In the genomic region with DNA sequence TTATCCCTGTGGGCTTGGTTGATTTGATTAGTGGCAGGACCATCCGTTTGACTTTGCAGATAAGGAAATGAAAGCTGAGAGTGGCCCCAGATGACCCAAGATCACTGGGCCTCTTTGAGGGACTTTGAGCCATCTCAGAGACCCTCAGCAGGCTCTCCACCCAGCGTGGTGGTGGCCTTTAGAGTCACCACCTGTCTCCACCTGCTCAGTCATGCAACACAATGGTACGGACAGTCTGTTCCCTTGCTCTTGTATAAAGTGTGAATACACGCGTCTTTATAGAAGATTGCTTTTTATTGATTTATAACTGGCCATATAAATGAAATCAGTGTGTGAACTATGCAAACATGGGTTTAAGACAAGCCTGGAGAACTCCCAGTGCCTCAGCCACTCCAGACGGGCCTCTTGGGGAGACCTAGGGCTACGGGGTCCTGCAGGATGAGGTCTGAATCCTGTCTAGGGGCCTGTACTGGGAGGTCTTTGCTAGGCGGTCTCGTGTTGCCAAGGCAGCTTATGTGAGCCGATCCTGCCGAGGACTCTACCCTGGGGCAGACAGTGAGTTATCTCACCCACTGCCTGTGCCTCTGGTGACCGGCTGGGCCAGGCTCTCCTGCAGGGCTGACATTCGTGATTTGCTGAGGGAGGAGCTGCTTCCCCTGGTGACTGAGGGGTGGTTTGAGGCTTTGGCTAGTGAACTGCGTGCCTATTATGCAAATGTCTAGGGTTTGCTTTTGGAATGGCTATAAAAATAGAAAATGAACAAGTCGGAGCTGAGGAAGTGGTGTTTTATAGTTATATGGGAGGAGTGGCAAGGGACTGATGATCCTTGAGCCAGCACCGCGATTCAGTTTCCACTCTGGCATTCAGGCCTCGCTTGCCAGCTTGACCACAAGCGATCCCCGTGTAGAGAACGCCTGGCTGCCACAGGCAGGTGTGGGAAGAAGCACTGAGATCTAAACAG, we compare ENCODE assay signal across 7 mouse cellular contexts.
DNase-seq lines count a peak whose midpoint lies in the region; ATAC-seq and TF ChIP-seq lines count a peak whose summit lies in the region.

No protein-coding gene starts in this region.

- H3K9ac ChIP-seq in CH12.LX (ENCODE audit: insufficient read depth, low read depth), result no peak overlapping the region
- peak overlapping the region; percentile 49; the same call in 1 of the 2 replicates for H3K9ac ChIP-seq in heart, embryonic 11.5 days (ENCODE audit: low read depth, low read length)
- no peak overlapping the region for H3K9ac ChIP-seq in liver, postnatal 0 days (replicated peaks)

- peaks cover 32 to 58% of the 10 kb centered on the region in 2 experiments for H3K4me1 ChIP-seq in CH12.LX (ENCODE audit: control insufficient read depth in 1 of 2, insufficient read depth in 2 of 2)
- peaks cover 15% of the 10 kb centered on the region for H3K4me1 ChIP-seq in heart, embryonic 11.5 days (ENCODE audit: control insufficient read depth, insufficient read depth, low read length)
- peaks cover 3% of the 10 kb centered on the region; the same call in 1 of the 2 replicates for H3K4me1 ChIP-seq in liver, postnatal 0 days (ENCODE audit: insufficient read depth)

- H3K36me3 ChIP-seq in CH12.LX (replicated peaks in 1 of 2; ENCODE audit: control insufficient read depth in 1 of 2, insufficient read depth in 1 of 2, low read length in 1 of 2), result no peaks in the 10 kb centered on the region
- H3K36me3 ChIP-seq in heart, embryonic 11.5 days (ENCODE audit: control insufficient read depth, insufficient read depth, low read length), result no peaks in the 10 kb centered on the region
- H3K36me3 ChIP-seq in liver, postnatal 0 days (replicated peaks; ENCODE audit: insufficient read depth, low read length), result no peaks in the 10 kb centered on the region

- in situ Hi-C loops in CH12.LX (cut with MboI; ENCODE audit: low pct_ligation_motif_present, low pct_unique_long_range_greater_than_20kb, low sequenced_read_pairs), result loop anchor here (5.0 kb wide), 1 partner anchor 179 kb away; the partner anchor contains the start of gene Fam43a

- no peaks in the 10 kb centered on the region for H3K79me2 ChIP-seq in CH12.LX (replicated peaks; ENCODE audit: control insufficient read depth, extremely low read depth, insufficient read depth, poor library complexity, severe bottlenecking)

- no peak overlapping the region for H3K4me2 ChIP-seq in CH12.LX (ENCODE audit: insufficient read depth, low read depth, poor library complexity, severe bottlenecking)
- no peak overlapping the region for H3K4me2 ChIP-seq in heart, embryonic 11.5 days
- no peak overlapping the region; the same call in 1 of the 2 replicates for H3K4me2 ChIP-seq in liver, postnatal 0 days (ENCODE audit: low read depth, low read length)

- TF ChIP-seq RAD21 in CH12.LX (IDR thresholded peaks at IDR 0.05; ENCODE audit: low read depth, low read length), result no peak; the same call in none of the 2 replicates

- no peak for TF ChIP-seq CTCF in CH12.LX (conservative IDR thresholded peaks at IDR 0.05 in 1 of 2, IDR thresholded peaks at IDR 0.05 in 1 of 2; ENCODE audit: low read depth in 2 of 2, low read length in 2 of 2)
- no peak for TF ChIP-seq CTCF in liver, postnatal 0 days (IDR thresholded peaks at IDR 0.05; ENCODE audit: low read depth)

- no peaks in the 10 kb centered on the region for H3K27me3 ChIP-seq in CH12.LX (replicated peaks)
- H3K27me3 ChIP-seq in heart, embryonic 11.5 days (ENCODE audit: control insufficient read depth, insufficient read depth, low read length), result no peaks in the 10 kb centered on the region
- no peaks in the 10 kb centered on the region for H3K27me3 ChIP-seq in liver, postnatal 0 days (ENCODE audit: insufficient read depth, low read length)

- dilution Hi-C loops in CH12.LX (cut with MboI; ENCODE audit: extremely low pct_ligation_motif_present, extremely low pct_unique_long_range_greater_than_20kb, low sequenced_read_pairs), result no loop called here

- no peak overlapping the region for H3K4me3 ChIP-seq in CH12.LX (replicated peaks in 1 of 3; ENCODE audit: low read depth in 2 of 3, low read length in 2 of 3, poor library complexity in 1 of 3)
- H3K4me3 ChIP-seq in heart, embryonic 11.5 days (ENCODE audit: low read depth, low read length), result no peak overlapping the region
- no peak overlapping the region for H3K4me3 ChIP-seq in liver, postnatal 0 days (ENCODE audit: low read depth, low read length)

- no peaks in the 10 kb centered on the region for H3K9me3 ChIP-seq in CH12.LX (replicated peaks; ENCODE audit: low read length)
- no peaks in the 10 kb centered on the region for H3K9me3 ChIP-seq in heart, embryonic 11.5 days (replicated peaks; ENCODE audit: control insufficient read depth, low read length)
- no peaks in the 10 kb centered on the region for H3K9me3 ChIP-seq in liver, postnatal 0 days (ENCODE audit: low read length)

- no peak for TF ChIP-seq POLR2A in CH12.LX (IDR thresholded peaks at IDR 0.05; ENCODE audit: low read depth, low read length)

- 47% methylated on average over 21 of the region's 21 CpGs for WGBS in heart, embryonic 11.5 days (ENCODE audit: insufficient replicate concordance)
- 59% methylated on average over 21 of the region's 21 CpGs for WGBS in liver, postnatal 0 days (ENCODE audit: insufficient replicate concordance)

- H3K27ac ChIP-seq in CH12.LX (ENCODE audit: insufficient read depth, low read depth), result 0 out of 2 replicates have a peak overlapping the region, but pooled peaks have one; percentile 2
- peak overlapping the region; percentile 15; the same call in 1 of the 2 replicates for H3K27ac ChIP-seq in heart, embryonic 11.5 days (ENCODE audit: low read depth, low read length)
- no peak overlapping the region for H3K27ac ChIP-seq in liver, postnatal 0 days (ENCODE audit: low read depth)

- peak; percentile 64 for TF ChIP-seq EP300 in CH12.LX (IDR thresholded peaks at IDR 0.05; ENCODE audit: low read length)
- no peak for TF ChIP-seq EP300 in liver, postnatal 0 days (IDR thresholded peaks at IDR 0.05; ENCODE audit: low read depth)

- no peak; the same call in 1 of the 2 replicates for ATAC-seq in heart, embryonic 11.5 days (replicated peaks; ENCODE audit: insufficient number of reproducible peaks, low FRiP score, low TSS enrichment)
- ATAC-seq in megakaryocyte, adult 5-6 weeks (ENCODE audit: poor library complexity, severe bottlenecking), result peak; percentile 48
- no peak for ATAC-seq in liver, postnatal 0 days

- DNase-seq in 3134 (ENCODE audit: extremely low read depth, insufficient read length, low spot score) (peak; percentile 83), CH12.LX (ENCODE audit: extremely low read depth) (peak; percentile 56)
- no peak for DNase-seq in T-cell, adult 2 months (ENCODE audit: low spot score)
- DNase-seq in liver, postnatal 0 days, result no peak
- no peak for DNase-seq in layer of hippocampus, adult 9-10 months (ENCODE audit: low spot score)

TF ChIP-seq in CH12.LX, 34 proteins besides CTCF, POLR2A, EP300 and RAD21:
- TF ChIP-seq MEF2A (IDR thresholded peaks at IDR 0.05; ENCODE audit: borderline replicate concordance, low read depth, low read length) (peak; percentile 71), JUN (IDR thresholded peaks at IDR 0.05; ENCODE audit: insufficient read depth, low read depth, low read length) (no peak), ZMIZ1 (IDR thresholded peaks at IDR 0.05; ENCODE audit: low read depth, low read length) (no peak), MAFK (IDR thresholded peaks at IDR 0.05; ENCODE audit: insufficient replicate concordance, low read length) (no peak), BHLHE40 (IDR thresholded peaks at IDR 0.05; ENCODE audit: low read depth, low read length) (peak; percentile 51; the same call in 1 of the 2 replicates), ETS1 (conservative IDR thresholded peaks at IDR 0.05; ENCODE audit: low read depth, low read length) (peak; percentile 37), MAX (IDR thresholded peaks at IDR 0.05; ENCODE audit: low read length) (0 out of 2 replicates have a peak, but pooled peaks have one; percentile 31)

Comparison
In these comparisons a context has a peak if more than half of its experiments do, and no peak if none do; other contexts are left out.
1. DNase-seq: peak in 3134 (single experiment) and CH12.LX (single experiment); none in T-cell, adult 2 months (single experiment), liver, postnatal 0 days (single experiment) and layer of hippocampus, adult 9-10 months (single experiment).